Mouse (Mus musculus) kidney, postnatal 0 days (tissue): Measurements from ENCODE around the gene Hmgn2. TPM values are rescaled to one million over a fixed set of nuclear protein-coding genes. Genes with fewer than 3 reads are reported as not detected.

Experiments used
- ATAC-seq: fragments of 200-750 bp; cut with Nextera tagmentation; replicated peaks from 2 replicates; pipeline ENCODE4 v1.8.0; 2017; ENCODE audit warnings: low read depth, moderate number of reproducible peaks, moderate TSS enrichment, moderate library complexity; ENCODE audit not compliant: low FRiP score
- DNase-seq: peaks from one replicate; pipeline ENCODE4 v3.0.0-alpha.2; 2016; ENCODE audit warnings: low spot score
- H3K27ac ChIP-seq: fragments of 300-500 bp; sonication (generic); 2 replicates; pipeline ENCODE4 v1.5.1; 2014; ENCODE audit warnings: mild to moderate bottlenecking
- H3K27me3 ChIP-seq: fragments of 300-500 bp; sonication (generic); 2 replicates; pipeline ENCODE4 v1.6.1; 2014; ENCODE audit warnings: low read length, mixed read lengths; ENCODE audit not compliant: insufficient read depth
- H3K36me3 ChIP-seq: fragments of 300-500 bp; sonication (generic); 2 replicates; pipeline ENCODE4 v1.6.1; 2014; ENCODE audit warnings: low read length, mixed read lengths; ENCODE audit not compliant: insufficient read depth
- H3K4me1 ChIP-seq: fragments of 300-500 bp; sonication (generic); replicated peaks from 2 replicates; pipeline ENCODE4 v1.6.1; 2014; ENCODE audit warnings: antibody characterized with exemption, low read length, mixed read lengths; ENCODE audit not compliant: insufficient read depth
- H3K4me2 ChIP-seq: fragments of 300-500 bp; sonication (generic); 2 replicates; pipeline ENCODE4 v1.6.1; 2014; ENCODE audit warnings: mild to moderate bottlenecking, low read length, moderate library complexity, mixed read lengths
- H3K4me3 ChIP-seq: fragments of 300-500 bp; sonication (generic); replicated peaks from 2 replicates; pipeline ENCODE4 v1.5.1; 2014; ENCODE audit warnings: low read depth, low read length
- H3K9ac ChIP-seq: fragments of 300-500 bp; sonication (generic); 2 replicates; pipeline ENCODE4 v1.6.1; 2014; ENCODE audit warnings: low read depth, low read length
- H3K9me3 ChIP-seq: fragments of 300-500 bp; sonication (generic); replicated peaks from 2 replicates; pipeline ENCODE4 v1.6.1; 2016; ENCODE audit warnings: low read length, inconsistent platforms, mixed read lengths
- CTCF ChIP-seq: IDR thresholded peaks from 2 replicates; pipeline ENCODE4 v1.5.1; 2016; ENCODE audit warnings: antibody characterized with exemption, low read depth, mild to moderate bottlenecking, moderate library complexity
- WGBS: fragments of 180-500 bp; shearing (Covaris S2); extraction: QIAGEN DNeasy Blood & Tissue Kit; methylation state at CpG from one replicate; pipeline ENCODE4 v1.1.7; 2014; 5-methylcytosine and 5-hydroxymethylcytosine counted together
- polyA plus RNA-seq: library from polyadenylated mRNA; unstranded; fragments of >200 nt; fragmentation: Nextera tagmentation; extraction: Ambion mirVana; gene quantifications from 2 replicates; pipeline ENCODE4 v1.2.1, GENCODE M21; 2015

Hmgn2 gene
- polyA plus RNA-seq, 1 experiment from 2014 or later, result 1,962 TPM

GRCm38 (mm10) chr4:133982936-133983335 lies 14.5 kb upstream of the Hmgn2 start:
- Histone ChIP-seq H3K4me1 (no peaks in the 10 kb centered on the region), H3K9me3 (no peaks in the 10 kb centered on the region), H3K27me3 (no peaks in the 10 kb centered on the region), H3K4me2 (no peak overlapping the region), H3K4me3 (no peak overlapping the region), H3K27ac (no peak overlapping the region), H3K36me3 (peaks cover 25% of the 10 kb centered on the region), H3K9ac (no peak overlapping the region)
- no peak for ATAC-seq
- DNase-seq, result no peak
- 91% methylated on average over 13 of the region's 13 CpGs for WGBS
- no peak for TF ChIP-seq CTCF

- no peak for TF ChIP-seq CTCF
- DNase-seq (no peak), ATAC-seq (no peak)
- Histone ChIP-seq H3K4me2 (no peak overlapping the region), H3K27me3 (no peaks in the 10 kb centered on the region), H3K4me1 (no peaks in the 10 kb centered on the region), H3K27ac (no peak overlapping the region), H3K4me3 (no peak overlapping the region), H3K36me3 (peaks cover 24% of the 10 kb centered on the region), H3K9me3 (no peaks in the 10 kb centered on the region), H3K9ac (no peak overlapping the region)
- WGBS, result 71% methylated on average over 5 of the region's 5 CpGs
Measured at GRCm38 (mm10) chr4:133980496-133980895, 12.0 kb upstream of the Hmgn2 start.

- Histone ChIP-seq H3K4me3 (no peak overlapping the region), H3K27me3 (no peaks in the 10 kb centered on the region), H3K9me3 (no peaks in the 10 kb centered on the region), H3K36me3 (peaks cover 24% of the 10 kb centered on the region), H3K4me2 (no peak overlapping the region), H3K27ac (no peak overlapping the region), H3K9ac (no peak overlapping the region), H3K4me1 (no peaks in the 10 kb centered on the region)
- ATAC-seq (no peak), DNase-seq (no peak)
- no peak for TF ChIP-seq CTCF
- WGBS, result 94% methylated on average over 10 of the region's 10 CpGs
Measured at GRCm38 (mm10) chr4:133978021-133978711, 9.7 kb upstream of the Hmgn2 start.

GRCm38 (mm10) chr4:133971741-133972140 lies 3.3 kb upstream of the Hmgn2 start:
- TF ChIP-seq CTCF, result no peak
- H3K9me3 ChIP-seq, result no peaks in the 10 kb centered on the region
- H3K36me3 ChIP-seq, result 0 out of 2 replicates have a peak, but pooled peaks cover 7% of the 10 kb centered on the region

GRCm38 (mm10) chr4:133970876-133971275 lies 2.4 kb upstream of the Hmgn2 start:
- Histone ChIP-seq H3K27ac (no peak overlapping the region), H3K27me3 (no peaks in the 10 kb centered on the region), H3K4me3 (no peak overlapping the region), H3K9ac (no peak overlapping the region), H3K4me2 (no peak overlapping the region), H3K9me3 (no peaks in the 10 kb centered on the region), H3K36me3 (peaks cover 9% of the 10 kb centered on the region; the same call in 1 of the 2 replicates), H3K4me1 (peaks cover 8% of the 10 kb centered on the region; the same call in 1 of the 2 replicates)
- TF ChIP-seq CTCF, result no peak
- WGBS, result 89% methylated on average over 13 of the region's 13 CpGs
- DNase-seq, result no peak
- ATAC-seq, result no peak

More at GRCm38 (mm10) chr4:133971741-133972140, 3.3 kb upstream of the Hmgn2 start:
- no peak for ATAC-seq
- no peak overlapping the region for H3K4me2 ChIP-seq
- no peak for DNase-seq
- no peaks in the 10 kb centered on the region for H3K27me3 ChIP-seq
- H3K4me1 ChIP-seq, result peaks cover 8% of the 10 kb centered on the region; the same call in 1 of the 2 replicates
- 49% methylated on average over 8 of the region's 8 CpGs for WGBS
- H3K9ac ChIP-seq, result no peak overlapping the region
- no peak overlapping the region for H3K4me3 ChIP-seq
- no peak overlapping the region for H3K27ac ChIP-seq

GRCm38 (mm10) chr4:133970196-133970595 lies 1.7 kb upstream of the Hmgn2 start:
- Histone ChIP-seq H3K36me3 (peaks cover 14% of the 10 kb centered on the region; the same call in 1 of the 2 replicates), H3K9ac (no peak overlapping the region), H3K27me3 (no peaks in the 10 kb centered on the region), H3K4me3 (no peak overlapping the region), H3K4me2 (no peak overlapping the region), H3K9me3 (no peaks in the 10 kb centered on the region), H3K27ac (no peak overlapping the region), H3K4me1 (peaks cover 8% of the 10 kb centered on the region; the same call in 1 of the 2 replicates)
- ATAC-seq, result no peak
- no peak; the same call in 1 of the 2 replicates for TF ChIP-seq CTCF
- 31% methylated on average over 4 of the region's 4 CpGs for WGBS
- peak; percentile 12 for DNase-seq
